Mouse (Mus musculus) cerebellum, adult 2 months (tissue): ENCODE results near the gene Trappc11.

ENCODE experiments used
- CTCF ChIP-seq: fragments of 200-500 bp; IDR thresholded peaks from 2 replicates; pipeline ENCODE4 v1.5.1; 2011; ENCODE audit warnings: low read depth, mild to moderate bottlenecking, control low read depth, low read length, moderate library complexity, borderline replicate concordance; ENCODE audit not compliant: insufficient read depth
- POLR2A ChIP-seq: fragments of 200-500 bp; IDR thresholded peaks from 2 replicates; pipeline ENCODE4 v1.6.1; 2011; ENCODE audit warnings: low read length, control low read depth, borderline replicate concordance; ENCODE audit not compliant: insufficient read depth

GRCm38 (mm10) chr8:47553613-47554012, 20.3 kb upstream of the Trappc11 start:
- TF ChIP-seq CTCF (no peak), POLR2A (no peak)
